Mouse (Mus musculus): Measurements from ENCODE around the gene Klf6.

Klf6 gene

DNA sequence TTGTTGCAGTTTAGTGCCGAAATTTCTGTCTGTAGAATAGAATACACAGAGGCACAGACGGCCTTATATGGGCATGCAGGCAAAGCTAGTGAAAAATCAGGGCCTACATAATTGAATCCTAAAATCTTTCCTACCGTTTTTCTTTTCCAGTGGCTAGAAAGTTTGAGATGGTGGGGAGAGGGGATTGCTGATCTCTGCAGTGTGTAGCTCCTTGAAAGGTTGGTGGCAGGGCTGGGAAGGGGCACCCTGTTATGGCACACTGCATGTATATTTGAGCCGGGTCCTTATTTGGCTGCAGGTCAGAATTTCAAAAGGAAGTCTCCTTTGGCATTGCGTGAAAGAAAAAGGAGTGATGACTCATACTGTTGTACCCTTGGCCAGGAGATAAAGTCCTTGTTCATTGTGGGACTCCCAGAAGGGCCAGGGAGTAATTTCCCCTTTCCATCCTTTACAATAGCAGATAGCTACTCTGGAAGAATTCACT is 2.2 kb downstream of the Klf6 start:
- no peak for DNase-seq (ENCODE audit: low spot score)

GRCm38 (mm10) chr13:5864265-5865097 is 3.2 kb downstream of the Klf6 start:
- DNase-seq (ENCODE audit: low spot score), result peak; percentile 44

GRCm38 (mm10) chr13:5865098-5865415 is 3.8 kb downstream of the Klf6 start:
- DNase-seq (ENCODE audit: low spot score), result no peak

DNA sequence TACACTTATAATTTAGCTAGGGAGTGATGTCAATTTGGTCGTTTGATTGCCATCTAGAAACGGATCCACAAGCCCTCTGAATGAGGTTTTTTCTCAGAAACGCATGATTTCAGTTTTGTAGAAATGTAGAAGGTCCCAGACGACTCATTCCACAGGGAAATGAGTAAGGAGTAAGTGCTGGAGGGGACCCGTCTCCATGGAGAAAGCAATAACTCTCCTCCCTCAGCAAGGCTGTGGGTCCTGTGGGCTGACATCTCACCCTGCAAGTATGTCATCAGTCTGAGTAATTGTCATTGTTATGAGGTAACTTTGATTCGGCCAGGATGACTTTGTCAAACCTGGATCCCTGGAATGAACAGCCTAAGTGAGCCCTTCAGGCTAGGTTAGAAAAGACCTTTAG is 4.8 kb downstream of the Klf6 start:
- no peak for DNase-seq (ENCODE audit: low spot score)

DNA sequence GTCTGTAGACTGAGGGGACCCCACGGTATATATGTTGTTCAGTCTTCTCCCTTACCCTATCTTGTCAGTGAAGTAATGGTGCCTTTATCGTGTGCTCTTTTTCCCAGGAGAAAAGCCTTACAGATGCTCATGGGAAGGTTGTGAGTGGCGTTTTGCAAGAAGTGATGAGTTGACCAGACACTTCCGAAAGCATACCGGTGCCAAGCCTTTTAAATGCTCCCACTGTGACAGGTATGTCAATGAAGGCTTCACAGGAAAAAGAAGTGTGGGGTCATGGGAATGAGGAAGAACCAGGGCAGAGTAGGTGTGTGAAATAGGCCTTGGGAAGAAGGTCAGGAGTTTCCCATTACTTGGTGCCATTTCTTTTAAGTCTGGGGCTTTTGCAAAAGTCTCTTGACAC is 5.2 kb downstream of the Klf6 start:
- DNase-seq (ENCODE audit: low spot score), result no peak

DNA sequence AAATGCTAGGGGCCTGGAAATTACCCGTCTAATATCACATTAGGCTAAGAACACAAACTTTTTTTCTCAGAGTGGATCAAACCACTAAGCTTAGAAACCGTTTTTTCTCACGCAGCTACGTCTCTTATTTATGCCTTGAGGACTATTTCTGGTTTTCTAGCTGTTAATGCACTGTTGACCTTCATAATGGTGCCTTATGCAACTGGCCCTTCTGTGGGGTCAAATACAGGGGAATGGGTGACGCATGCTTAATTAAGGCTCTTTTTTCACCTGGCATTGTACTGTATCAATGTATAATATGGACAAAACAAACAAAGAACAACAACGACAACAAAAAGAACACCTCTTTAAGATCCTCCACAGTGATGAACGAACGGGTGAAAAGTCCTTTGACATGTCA is 7.1 kb downstream of the Klf6 start:
- DNase-seq (ENCODE audit: low spot score), result no peak

DNA sequence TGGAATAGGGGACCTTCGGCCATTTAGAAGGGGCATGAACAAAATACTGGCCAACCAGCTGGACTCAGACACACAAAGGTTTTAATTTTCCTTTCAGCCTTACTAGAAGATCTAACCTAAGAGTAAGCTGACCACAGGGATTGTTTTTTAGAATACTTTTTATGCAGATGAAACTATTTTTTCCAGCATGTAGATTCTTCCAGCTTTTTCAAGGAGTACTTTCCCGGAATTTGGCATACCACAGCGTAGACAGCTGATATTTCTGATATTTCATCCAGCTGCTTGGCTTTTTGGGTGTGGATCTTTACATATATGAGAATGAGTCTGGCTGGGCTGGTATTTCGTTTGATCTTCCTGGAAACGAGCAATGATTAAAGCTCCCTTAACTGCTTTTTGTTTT is 8.2 kb downstream of the Klf6 start:
- DNase-seq (ENCODE audit: low spot score), result no peak

DNA sequence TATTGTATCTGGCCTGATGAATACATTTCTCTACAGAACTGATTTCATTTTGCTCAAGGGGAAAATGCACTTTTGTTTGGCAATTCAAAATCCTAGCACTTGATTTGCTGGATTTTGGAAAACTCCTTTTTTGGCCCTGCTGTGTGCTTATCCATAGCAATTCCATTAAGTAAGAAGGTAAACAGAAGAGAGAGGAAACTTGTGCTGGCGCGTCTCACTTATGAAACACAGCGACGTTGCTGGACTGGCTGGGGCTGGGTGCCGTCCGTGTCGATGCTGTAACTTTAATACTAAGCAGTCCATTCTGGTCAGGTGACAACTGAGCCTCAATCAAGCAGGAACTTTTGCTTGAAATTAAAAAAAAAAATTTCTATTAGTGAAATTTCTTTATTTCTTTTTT is 8.6 kb downstream of the Klf6 start:
- DNase-seq (ENCODE audit: low spot score), result peak; percentile 30

- DNase-seq (ENCODE audit: low spot score), result peak; percentile 55
Measured at GRCm38 (mm10) chr13:5870382-5871272, 9.3 kb downstream of the Klf6 start.

DNA sequence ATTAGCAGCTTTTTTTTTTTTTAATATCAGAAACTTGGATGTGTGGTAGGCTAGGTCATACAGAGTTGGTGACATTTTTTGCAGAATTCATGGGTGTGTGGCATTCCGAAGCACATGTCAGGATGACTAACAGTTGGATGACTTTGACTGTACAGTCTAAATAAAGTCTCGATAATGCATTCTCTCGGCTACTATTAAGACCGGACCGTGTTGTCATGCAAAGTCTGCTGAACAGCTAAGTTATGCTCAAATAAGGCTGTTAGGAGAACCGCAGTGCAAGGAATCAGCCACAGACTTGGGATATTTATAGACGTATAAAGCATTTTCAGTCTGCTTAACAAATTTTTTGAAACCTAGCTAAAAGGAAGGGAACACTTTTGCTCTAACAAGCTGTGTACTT is 10.1 kb downstream of the Klf6 start:
- no peak for DNase-seq (ENCODE audit: low spot score)

DNA sequence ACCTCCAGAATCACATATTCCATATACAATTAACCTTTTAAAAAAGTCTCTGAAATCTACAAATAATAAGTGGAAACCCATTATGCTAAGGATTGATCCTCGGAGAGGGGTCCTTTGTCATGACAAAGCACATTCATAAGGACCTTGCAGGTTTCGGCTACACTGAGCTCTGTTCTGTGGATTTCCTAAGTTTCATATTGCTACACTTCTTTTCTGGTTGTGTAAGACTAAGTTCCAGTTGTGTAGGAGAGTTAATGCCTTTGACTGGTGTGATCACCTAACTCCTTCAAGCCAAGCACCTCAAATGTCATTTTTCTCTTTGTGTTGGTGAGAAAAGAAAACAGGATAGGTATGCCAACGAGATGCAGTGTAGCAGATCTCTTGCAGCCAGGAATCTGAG is 12.4 kb downstream of the Klf6 start:
- no peak for DNase-seq (ENCODE audit: low spot score)

DNA sequence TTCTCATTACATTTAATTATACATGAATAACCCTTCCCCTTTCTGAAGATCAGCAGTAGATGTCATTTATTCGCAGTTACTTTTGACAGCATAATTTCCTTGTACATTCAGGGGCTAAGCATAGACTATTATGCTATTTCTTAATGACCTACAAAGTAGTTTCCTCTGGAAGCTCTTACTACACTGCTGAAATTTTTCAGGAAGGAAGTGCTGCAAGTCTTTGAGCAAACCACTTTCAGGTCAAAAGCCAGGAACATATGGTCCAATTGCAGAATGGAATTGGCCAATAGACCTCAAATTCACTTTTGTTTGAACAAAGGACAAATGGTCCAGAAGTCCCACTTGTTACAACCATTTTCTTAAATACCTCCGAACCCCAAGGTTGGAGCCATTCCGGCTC is 14.2 kb downstream of the Klf6 start:
- no peak for DNase-seq (ENCODE audit: low spot score)

DNA sequence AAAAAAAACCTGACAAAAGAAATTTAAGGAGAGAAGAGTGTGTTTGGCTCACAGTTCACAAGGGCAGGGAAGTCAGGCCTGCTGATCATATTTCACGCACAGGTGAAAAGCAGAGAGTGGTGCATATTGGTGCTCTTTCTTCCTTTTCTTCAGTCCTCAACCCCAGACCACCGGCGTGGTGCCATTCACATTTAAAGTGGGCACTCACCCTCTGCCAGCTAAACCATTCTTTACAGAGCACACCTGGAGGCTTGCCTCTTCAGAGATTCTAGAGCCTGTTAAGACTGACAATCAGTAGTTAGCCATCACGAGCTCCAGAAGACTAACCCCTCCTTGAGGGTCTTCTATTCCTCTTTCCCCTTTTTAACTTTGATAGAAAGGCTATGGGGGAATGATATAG is 17.5 kb downstream of the Klf6 start:
- DNase-seq (ENCODE audit: low spot score), result no peak

- DNase-seq (ENCODE audit: low spot score), result no peak
Measured at GRCm38 (mm10) chr13:5886810-5887209, 25.5 kb downstream of the Klf6 start.

DNA sequence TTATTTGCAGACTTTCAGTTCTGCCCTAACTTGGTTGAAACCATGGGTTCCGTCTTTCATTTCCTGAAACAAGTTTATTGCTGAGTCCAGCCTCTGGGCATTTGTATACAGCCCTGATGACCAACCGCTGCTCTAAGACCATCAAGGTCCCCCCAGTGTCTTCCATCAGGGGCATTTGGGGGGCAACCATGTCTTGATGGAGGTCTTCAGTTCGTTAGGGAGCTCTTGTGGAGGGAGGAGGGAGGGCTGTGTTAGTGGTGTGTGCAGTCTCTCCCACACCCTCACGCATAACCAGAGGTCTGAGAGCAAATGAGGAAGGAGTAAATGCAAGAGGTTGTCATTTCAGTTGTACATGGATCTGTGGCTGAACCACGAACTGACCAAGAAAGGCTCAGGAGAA is 26.9 kb downstream of the Klf6 start:
- DNase-seq (ENCODE audit: low spot score), result no peak

DNA sequence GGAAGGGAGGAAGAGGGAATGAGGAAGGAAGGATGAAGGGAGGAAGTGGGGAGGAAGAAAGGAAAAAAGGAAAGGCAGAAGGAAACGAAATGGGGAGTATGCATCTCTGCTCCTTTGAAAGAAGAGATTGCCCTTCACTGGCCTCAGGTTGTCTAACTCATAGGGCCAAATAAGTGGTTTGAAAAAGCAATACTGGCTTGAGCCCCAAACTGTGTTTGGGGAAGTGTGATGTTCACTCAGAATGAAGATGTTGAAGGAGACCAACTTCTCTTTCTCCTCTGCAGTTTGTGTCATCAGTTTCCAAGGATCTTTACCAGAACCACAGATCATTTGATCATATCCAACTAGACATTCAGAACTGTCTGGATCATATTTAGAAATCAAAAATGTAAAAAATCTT is 27.4 kb downstream of the Klf6 start:
- no peak for DNase-seq (ENCODE audit: low spot score)

DNA sequence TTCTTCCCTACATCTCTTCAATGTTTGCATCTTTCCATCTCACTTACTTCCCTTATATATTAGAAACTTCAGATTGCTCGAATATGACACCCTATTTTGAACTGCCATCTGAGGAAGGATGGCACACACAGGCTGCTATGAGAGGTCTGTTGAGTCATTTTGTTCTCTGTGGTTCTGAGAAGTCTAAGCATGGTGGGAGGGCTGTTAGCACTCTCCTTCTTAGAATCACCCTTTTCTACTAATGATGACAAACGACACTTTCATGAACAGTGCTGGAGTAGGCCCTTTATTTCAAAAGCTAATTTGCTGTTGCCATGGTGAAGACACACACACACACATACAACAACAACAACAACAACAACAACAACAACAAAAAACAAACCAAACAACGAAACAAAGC is 28.8 kb downstream of the Klf6 start:
- DNase-seq (ENCODE audit: low spot score), result no peak

GRCm38 (mm10) chr13:5892684-5893447 is 31.6 kb downstream of the Klf6 start:
- DNase-seq (ENCODE audit: low spot score), result no peak

DNA sequence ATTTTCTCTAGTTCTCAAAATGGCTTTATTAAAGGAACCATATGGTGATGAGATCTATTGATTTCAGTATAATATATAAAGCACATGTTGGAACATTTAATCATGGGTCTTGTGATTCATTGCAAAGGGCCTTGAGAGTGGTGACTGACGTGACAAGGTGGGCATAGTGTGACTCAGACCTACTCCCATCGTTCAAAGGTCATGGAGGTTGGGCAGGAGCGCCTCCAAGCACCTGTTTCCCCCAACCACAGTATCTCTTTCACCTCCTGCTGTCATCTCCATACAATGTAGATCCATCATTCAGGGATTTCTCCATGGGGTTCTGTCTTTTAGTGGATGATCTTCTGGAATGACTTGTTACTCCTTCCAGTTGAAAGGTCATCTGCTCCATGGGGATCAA is 33.6 kb downstream of the Klf6 start:
- DNase-seq (ENCODE audit: low spot score), result no peak

- no peak for DNase-seq (ENCODE audit: low spot score)
Measured at GRCm38 (mm10) chr13:5895851-5896250, 34.6 kb downstream of the Klf6 start.

DNA sequence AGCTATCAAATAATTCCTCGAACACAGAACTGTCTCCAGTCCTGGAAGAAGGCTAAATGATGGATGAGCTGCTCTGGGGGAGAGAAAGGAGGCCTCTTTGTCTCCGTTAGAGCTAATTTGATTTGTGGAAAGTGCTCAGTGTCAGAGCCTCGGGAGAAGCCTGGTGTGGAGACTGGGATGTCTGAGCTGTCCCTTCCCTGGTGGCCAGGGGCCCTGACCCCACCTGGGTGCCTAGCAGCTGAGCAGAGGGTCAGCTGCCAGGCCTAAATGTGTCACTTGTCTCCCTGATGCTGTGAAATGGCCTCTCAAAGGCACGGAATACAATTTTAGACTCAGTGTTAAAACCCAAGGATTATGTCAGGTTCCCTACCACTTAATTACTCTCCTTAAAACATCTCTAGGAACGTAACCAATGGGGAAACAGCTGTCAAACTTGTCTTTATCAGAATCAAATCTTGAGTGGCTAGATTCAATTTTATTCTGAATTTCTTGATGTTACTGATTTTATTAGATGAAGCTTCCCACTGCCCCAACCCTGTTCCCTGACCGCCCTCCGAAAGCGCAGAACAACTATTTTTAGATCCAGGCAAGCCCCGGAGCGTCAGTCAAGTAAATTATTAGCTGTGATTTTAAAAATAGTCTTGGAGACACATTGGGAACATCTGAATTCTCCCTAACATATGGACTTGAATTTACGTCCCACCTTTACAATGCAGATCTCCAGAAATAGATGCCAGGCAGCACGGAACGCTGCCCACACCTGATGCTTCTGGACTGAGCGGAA is 36.1 kb downstream of the Klf6 start:
- no peak for DNase-seq (ENCODE audit: low spot score)

DNA sequence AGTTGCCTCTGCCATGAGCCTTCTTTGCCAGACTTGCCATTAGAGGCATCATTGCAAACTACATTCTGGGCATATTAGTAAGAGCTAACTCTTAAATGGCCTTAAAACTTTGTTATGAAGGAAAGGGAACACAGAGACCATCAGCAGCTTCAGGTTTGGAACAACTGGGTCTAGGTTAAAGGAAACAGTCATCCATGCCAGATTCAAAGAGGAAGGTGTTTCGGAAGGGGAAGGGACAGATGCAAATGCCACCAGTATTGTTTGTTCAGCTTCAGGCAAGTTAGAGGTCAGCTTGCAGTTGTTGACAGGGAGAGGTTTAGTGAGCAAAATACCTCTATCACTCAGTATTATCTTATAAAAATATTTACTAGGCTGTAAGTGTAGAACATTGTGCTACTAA is 37.7 kb downstream of the Klf6 start:
- DNase-seq (ENCODE audit: low spot score), result no peak
